Mouse (Mus musculus): ENCODE data around the gene Synpo2. TPM values are rescaled to one million over a fixed set of nuclear protein-coding genes. Genes with fewer than 3 reads are reported as not detected.

The Synpo2 gene
- total RNA-seq, 2 experiments from 2014 or later: 2.4 to 3.2 TPM

GRCm38 (mm10) chr3:123073351-123073750 is 162.6 kb downstream of the Synpo2 start:
- intact Hi-C loops (cut with DNase I): no loop called here
- DNase-seq (ENCODE audit: low spot score in 2 of 2): no peak

- DNase-seq (ENCODE audit: low spot score in 2 of 2): no peak
- intact Hi-C loops (cut with DNase I): no loop called here
Measured at GRCm38 (mm10) chr3:123072472-123072871, 163.5 kb downstream of the Synpo2 start.

DNA sequence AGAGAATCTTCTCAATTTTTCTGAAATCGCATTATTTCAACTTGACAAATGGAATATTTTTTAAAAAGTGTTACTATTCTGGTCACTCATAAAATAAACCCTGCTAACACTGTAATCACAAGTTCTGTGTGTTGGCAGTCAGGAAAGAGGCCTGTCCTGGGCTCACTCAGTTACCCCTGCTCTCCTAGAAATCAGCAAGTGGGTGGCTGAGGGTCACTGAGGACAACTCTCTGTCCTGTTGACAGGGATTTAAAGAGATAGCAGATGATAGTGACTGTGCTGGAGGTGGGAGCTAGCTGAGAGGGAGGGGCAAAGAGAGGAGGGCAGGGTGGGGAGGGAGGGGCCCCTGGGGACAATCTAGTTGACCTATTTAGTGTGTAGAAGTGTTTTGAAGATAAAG is 165.0 kb downstream of the Synpo2 start:
- intact Hi-C loops (cut with DNase I): no loop called here
- no peak for DNase-seq (ENCODE audit: low spot score in 2 of 2)

DNA sequence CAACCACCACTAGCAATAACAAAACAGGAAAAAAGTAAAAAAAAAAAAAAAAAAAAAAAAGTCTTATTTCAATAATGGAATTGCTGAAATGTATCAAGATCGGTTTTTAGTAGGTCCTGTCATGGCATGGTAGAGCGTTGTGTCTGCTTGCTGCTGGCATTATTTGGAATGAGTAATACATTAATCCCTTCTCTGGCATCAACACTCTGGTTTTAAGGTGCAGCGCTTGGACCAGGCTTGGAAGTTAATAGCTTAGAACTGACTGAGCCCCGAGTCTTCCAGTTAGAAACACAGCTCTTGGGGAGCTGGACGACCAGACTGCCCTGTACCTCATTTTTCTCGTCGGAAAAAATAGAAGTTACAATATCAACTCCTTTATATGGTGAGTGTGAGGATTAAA is 169.1 kb downstream of the Synpo2 start:
- intact Hi-C loops (cut with DNase I): no loop called here
- no peak for DNase-seq (ENCODE audit: low spot score in 2 of 2)

GRCm38 (mm10) chr3:123065466-123065865 is 170.5 kb downstream of the Synpo2 start:
- intact Hi-C loops (cut with DNase I): no loop called here
- DNase-seq (ENCODE audit: low spot score in 2 of 2): no peak

DNA sequence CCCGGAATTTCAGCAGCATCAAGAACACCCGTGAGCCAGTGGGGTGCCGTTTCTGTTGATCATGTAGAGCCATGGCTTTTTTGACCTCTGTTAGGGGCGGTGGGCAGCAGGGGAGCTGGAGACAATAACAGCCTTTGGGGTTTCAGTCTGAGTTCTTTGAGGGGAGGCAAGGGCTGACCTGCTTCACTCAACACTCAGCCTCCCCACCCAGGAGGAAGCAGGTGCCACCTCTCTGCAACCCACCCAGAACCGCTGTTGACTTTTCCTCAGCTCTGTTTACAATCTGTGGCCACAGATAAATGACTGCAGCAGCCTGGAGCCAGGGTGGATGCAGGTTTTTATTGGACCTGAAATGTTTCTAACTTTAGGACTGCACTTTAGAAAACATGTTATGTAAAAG is 171.8 kb downstream of the Synpo2 start:
- intact Hi-C loops (cut with DNase I): no loop called here

DNA sequence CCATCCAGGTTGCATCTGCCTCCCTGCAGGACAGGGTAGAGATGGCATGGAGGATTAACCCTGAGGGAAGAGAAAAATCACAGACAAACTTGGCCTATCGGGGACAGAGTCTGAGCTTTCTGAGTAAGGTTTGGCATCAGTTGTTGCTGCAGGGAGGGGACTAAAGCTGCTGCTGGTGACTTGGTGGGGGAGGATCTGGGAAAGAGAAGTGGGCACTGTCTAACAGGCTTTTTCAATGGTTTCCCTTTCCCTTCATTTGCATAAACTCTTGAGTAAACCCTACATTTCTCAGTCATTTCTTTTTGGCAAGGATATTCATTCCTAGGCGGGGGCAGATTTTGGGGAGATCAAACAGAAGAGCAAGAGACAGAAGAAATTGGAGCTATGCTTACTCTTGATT is 174.0 kb downstream of the Synpo2 start:
- DNase-seq (ENCODE audit: low spot score in 2 of 2): peak in 1 of 2 experiments; percentile 10
- intact Hi-C loops (cut with DNase I): no loop called here

More for the DNA sequence above, 171.8 kb downstream of the Synpo2 start:
- DNase-seq (ENCODE audit: low spot score in 2 of 2): no peak

DNA sequence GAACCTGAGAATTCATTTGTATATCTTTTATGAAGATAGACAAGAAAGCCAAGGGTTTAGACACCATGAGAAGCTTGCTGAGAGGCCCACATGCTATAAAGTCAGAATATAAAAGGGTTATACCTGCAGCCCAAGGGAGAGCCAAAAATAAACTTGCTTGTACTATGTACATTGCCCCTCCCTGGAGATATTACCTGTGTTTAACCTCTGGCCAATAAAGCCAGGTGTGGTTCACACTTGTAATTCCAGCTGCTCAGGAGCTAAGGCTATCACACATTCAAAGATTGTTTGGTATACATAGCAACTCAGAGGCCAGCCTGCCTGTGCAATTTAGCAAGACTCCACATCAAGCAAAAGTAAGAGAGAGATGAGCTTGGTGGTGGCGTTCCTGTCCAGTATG is 177.1 kb downstream of the Synpo2 start:
- intact Hi-C loops (cut with DNase I): no loop called here
- no peak for DNase-seq (ENCODE audit: low spot score in 2 of 2)

DNA sequence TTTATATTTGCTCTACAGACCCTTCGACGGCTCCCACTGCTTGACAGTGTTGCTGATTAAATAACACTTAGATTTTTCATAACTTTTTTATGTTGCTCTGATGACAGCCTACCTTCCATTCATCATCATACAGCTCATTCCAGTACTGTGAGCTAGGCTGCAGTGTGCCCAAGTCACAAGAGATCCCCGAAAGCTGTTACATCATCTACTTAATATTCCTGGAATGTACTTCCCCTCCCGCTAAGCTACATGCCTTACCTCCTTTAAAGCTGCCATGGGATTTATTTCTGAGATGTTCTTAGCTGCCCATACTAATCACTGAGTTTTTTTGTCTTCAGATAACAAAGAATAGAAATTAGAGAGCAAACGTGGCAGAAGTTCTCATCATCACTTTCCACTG is 181.8 kb downstream of the Synpo2 start:
- no peak for DNase-seq (ENCODE audit: low spot score in 2 of 2)
- intact Hi-C loops (cut with DNase I): no loop called here

GRCm38 (mm10) chr3:123053192-123053938 is 182.6 kb downstream of the Synpo2 start:
- DNase-seq (ENCODE audit: low spot score in 2 of 2): no peak
- intact Hi-C loops (cut with DNase I): no loop called here

DNA sequence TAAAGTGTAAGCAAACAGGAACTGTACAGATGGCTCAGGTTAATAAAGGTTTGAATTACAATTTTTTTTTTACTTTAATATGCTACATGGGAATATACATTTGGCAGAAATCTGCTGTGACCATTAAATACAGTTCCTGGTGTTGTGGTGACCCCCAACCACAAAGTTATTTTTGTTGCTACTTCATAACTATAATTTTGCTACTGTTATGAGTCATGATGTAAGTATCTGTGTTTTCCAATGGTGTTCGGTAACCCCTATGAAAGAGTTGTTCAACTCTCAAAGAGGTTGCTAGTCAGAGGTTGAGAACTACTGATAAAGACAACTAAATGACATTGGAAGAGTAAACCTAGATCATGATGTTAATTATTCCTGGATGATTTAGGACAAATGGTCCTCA is 193.6 kb downstream of the Synpo2 start:
- no peak for DNase-seq (ENCODE audit: low spot score in 2 of 2)
- intact Hi-C loops (cut with DNase I): no loop called here

GRCm38 (mm10) chr3:123034752-123035151 is 201.2 kb downstream of the Synpo2 start, which contains the start of gene Myoz2:
TSS of gene Myoz2 (minus strand) at chr3:123035015.
- DNase-seq (ENCODE audit: low spot score in 2 of 2): no peak
- intact Hi-C loops (cut with DNase I): no loop called here

DNA sequence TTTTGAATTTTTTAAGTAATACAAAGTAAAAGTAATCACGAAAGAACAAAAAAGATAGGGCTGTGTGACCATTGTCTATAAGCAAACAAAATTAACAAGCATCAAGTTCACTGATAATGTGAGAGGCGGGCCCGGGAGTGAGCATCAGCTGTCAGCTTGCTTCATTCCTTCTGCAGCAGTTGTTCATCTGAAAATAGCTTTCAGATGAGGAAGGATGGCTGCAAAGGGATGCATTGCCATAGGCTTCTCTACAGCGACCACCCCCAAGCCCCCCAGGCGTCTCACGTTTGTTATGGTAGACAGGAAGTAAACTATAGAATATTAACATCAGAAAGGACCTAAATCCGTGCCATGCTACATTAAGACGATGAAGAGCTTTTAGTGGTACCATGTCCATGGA is 202.1 kb downstream of the Synpo2 start:
- intact Hi-C loops (cut with DNase I): no loop called here
- DNase-seq (ENCODE audit: low spot score in 2 of 2): no peak

Other genes with a start within 250 kb of the Synpo2 start
- gene Myoz2, start 201.1 kb downstream of the Synpo2 start, total RNA-seq (2021): under 1 TPM in 1 of 2 experiments, not detected in 1; 0.27 TPM
- 10 to 100 TPM; 10.5 to 12.6 TPM for gene Sec24d, start 31.3 kb upstream of the Synpo2 start, total RNA-seq (2021)
- gene Mettl14, start 150.0 kb upstream of the Synpo2 start, total RNA-seq (2021): 10 to 100 TPM; 13.5 to 15.2 TPM
- 10 to 100 TPM; 14.8 to 15.0 TPM for gene Prss12, start 210.8 kb upstream of the Synpo2 start, total RNA-seq (2021)

Data from left cerebral cortex, postnatal 25 days (tissue).